Mouse (Mus musculus): ENCODE measurements around the gene Camk2d.

DNA sequence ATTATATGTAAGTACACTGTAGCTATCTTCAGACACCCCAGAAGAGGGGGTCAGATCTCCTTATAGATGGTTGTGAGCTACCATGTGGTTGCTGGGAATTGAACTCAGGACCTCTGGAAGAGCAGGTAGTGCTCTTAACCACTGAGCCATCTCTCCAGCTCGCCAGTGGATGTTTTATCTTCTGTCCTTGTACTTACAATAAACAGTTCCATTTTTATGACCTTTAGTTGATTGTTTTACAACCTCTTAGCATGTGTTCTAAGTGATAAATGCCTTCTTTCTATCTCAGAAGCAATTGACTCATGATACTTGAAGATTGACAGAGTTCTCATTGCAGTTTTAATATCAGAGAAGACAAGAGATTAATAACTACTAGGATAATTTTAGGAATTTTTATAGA, 282.1 kb downstream of the Camk2d start:
- TF ChIP-seq EP300 (IDR thresholded peaks at IDR 0.05) (no peak), CTCF (IDR thresholded peaks at IDR 0.05) (no peak)
